Mouse (Mus musculus) heart, postnatal 0 days (tissue): ENCODE measurements at regions not wholly inside any gene's neighbourhood (a gene's known extent, or its start where the extent isn't known, plus 50 kb on each side); places are given as distances from the start of the nearest gene placed in this dataset.

Source experiments
- CTCF ChIP-seq: IDR thresholded peaks from 2 replicates; pipeline ENCODE4 v1.5.1; 2016; ENCODE audit warnings: antibody characterized with exemption, control low read depth, low read depth
- EP300 ChIP-seq: IDR thresholded peaks from 2 replicates; pipeline ENCODE4 v1.6.1; 2016; ENCODE audit warnings: antibody characterized with exemption, low read depth

DNA sequence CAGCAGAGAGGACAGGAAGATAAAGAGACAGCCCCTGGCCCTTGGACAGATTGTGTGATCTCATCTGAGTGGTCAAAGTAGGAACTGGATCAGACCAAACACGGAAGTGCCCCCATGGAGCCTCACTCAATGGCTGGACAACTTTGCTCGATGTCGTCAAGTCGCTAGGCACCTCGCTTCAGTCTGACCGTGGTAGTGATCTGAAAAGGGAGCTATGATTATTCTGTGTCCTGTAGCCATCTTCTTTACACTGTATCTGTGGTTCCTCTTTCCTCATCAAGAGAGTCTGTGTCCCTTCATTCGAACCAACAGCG, 67.0 kb upstream of the Rasgrf1 start:
- no peak for TF ChIP-seq CTCF
- no peak for TF ChIP-seq EP300
